Mouse (Mus musculus) megakaryocyte progenitor cell, adult 5-6 weeks (primary cell): Measurements from ENCODE around the gene Cdkn2aip. TPM values are rescaled to one million over a fixed set of nuclear protein-coding genes. Genes with fewer than 3 reads are reported as not detected.

Experiments used
- ATAC-seq: replicated peaks from 2 replicates; pipeline ENCODE4 v1.8.0; 2016; ENCODE audit warnings: mild to moderate bottlenecking, moderate TSS enrichment, inconsistent platforms; ENCODE audit not compliant: poor library complexity
- total RNA-seq, 2 experiments: library from RNA; stranded (forward) in 1 of 2; stranded (reverse) in 1 of 2; fragments of 157-497, 149-512 nt in 1 of 2; fragments of 200-1000 nt in 1 of 2; gene quantifications; 2 replicates each; pipeline versions ENCODE4 v1.2.3 to v1.2.4; 2015 to 2017

Gene Cdkn2aip
- total RNA-seq (2015): 15.6 and 17.2 TPM in 2 replicates
- total RNA-seq (2017): 21.2 and 25.0 TPM in 2 replicates

DNA sequence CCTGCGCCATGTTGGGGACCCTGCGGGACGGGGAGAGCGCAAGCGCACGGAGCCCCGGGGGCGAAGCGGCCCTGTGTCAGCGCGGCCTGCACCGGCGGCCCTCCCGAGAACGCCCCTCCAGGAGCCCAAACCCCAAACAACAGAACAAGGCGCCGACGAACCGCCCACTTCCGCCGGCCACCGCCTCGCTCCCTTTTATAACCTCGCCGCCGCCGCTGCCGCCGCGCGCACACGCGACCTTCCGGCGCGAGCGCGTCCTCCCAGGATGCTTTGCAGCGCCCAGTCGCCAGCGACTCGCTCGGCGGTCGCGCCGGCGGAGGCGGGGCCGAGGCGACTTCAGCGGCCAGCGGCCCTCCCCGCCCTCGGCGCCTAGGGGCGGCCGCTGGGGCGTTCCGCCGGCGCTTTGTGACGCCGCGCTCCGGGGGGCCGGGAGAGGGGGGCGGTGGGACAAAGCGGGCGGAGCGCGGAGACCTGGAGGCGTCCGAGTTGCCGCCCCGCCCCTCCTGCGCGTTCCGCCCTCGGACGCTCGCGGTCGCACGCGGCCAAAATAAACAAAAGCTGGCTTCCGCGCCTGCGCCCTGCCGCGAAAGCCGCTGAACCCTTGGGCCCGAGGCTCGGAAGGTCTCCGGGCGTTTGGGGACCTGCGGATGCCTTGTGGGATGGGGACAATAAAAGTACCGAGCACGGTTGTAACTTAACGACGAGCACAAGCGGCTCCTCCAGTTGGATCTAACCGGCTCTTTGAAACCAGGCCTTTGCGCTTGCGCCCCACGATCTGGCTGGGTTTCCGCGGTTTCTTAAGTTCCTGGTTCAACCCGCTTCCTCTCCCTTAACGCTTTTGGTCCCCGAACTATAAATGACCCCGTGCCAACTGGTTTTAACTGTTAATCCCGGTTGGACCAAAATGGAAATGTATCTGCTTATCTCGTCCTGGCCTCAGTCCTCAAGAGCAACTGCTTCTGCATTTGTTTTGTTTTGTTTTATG, at the start of gene Cdkn2aip:
Gene Cdkn2aip, minus strand, starts transcription at position 172 of the 985 bp plus-strand sequence.
- ATAC-seq: peak; percentile 76

DNA sequence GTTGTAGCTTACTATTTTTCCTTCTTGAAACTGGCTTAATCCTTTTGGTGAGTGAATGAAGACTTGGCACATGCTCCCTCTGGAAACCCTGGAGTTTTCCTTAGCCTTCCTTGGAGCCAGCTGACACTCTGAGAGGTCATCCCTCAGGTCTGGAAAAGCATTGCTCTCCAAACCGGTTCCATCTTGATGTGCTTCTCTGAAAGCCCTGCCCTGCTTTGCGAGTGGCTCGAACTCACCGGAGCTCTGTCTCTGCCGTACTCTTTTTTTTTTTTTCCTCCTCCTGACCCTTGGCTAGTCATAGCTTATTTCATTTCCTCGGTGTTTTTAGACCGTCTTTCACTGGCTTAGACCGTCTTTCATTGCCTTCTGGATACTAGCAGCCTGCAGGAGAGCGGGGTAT, 49.5 kb upstream of the Cdkn2aip start:
- ATAC-seq: no peak

DNA sequence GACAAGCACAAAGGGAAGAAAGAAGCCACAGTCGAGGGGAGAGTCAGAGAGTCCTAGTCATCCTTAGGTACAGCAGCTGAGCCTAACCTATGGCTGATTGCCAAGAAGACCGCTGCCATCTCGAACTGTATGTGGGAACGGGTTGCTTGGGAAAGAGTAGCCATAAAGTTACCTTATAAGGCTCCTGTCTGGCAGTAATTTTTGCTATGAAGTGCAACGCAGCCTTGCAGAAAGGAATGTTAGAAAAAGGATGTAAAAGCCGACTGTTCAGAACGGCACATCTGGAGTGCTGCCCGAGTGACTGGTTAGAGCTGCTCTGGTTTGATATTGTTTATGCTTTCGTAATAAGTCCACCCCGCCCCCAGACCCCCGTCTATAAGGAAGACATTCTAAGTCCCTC, 47.0 kb upstream of the Cdkn2aip start:
- no peak for ATAC-seq

DNA sequence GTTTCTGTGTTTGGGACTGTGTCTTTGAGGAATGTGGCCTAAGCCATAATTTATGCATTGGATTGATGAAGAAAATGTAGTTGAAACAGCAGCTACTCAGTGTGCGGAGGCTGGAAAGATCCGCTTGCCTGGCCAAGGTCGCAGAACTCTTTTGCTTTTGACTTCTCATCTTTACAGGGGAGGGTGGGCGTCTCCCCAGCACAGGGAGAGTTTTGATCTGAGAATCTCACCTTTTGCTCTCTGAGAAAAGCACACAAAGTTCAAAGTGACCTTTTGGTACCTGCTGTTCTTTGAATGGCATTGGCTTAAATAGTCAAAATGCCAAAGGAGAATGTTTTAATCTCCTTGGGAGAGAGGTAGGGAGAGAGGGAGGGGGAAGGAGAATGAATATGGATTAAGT, 46.5 kb upstream of the Cdkn2aip start:
- ATAC-seq: no peak

DNA sequence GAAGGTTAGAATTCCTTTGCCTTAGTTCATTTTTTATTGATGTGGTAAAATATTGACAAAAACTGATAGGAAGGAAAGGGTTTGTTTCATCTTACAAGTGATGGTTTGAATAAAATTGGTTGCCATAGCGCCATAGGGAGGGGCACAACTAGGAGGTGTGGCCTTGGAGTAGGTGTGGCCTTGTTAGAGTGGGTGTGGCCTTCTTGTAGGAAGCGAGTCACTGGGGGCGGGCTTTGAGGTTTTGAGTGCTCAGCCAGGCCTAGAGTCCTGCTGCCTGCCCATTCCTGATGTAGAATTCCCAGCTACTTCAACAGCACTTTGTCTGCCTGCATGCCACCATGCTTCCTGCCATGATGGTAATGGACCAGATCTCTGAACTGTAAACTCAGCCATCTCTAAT, 39.4 kb upstream of the Cdkn2aip start:
- no peak for ATAC-seq

DNA sequence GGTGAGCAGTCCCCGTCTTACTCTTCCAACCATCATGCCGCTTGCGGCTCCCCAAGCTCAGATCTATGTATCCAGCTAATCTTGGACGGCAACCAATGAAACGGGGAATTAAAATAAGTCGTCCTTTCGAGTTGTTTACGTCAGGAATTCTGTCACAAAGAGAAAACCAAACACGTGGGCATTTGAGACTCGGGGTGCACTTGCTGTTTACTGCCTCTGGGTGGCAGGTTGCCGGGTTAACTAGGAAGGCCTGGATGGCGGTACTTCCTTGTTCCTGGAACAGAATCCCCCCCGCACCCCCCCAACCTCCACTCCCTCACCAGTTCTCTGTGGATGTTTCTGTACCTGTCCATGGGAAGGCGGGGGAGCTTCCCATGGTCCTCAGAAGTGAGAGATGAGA, 36.4 kb upstream of the Cdkn2aip start:
- peak; percentile 63 for ATAC-seq

DNA sequence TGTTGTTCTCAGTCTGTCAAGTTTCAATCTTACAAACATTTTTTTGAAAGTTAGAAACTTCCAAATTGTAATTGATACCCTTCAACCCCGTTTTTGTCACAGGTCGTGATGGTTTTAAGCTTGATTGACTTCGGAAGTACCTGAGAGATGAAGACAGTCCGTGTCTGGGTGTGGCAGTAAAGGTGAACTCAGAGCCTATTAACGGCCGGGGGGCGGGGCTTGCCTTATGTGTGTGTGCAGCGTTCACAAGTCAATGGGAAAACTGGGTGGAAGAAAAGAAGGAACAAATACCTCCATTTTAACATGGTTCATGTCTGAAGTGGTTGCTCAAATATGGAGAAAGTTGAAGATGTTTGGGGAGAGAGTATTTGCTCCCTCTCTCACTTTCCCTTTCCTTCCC, 35.8 kb upstream of the Cdkn2aip start:
- no peak for ATAC-seq

DNA sequence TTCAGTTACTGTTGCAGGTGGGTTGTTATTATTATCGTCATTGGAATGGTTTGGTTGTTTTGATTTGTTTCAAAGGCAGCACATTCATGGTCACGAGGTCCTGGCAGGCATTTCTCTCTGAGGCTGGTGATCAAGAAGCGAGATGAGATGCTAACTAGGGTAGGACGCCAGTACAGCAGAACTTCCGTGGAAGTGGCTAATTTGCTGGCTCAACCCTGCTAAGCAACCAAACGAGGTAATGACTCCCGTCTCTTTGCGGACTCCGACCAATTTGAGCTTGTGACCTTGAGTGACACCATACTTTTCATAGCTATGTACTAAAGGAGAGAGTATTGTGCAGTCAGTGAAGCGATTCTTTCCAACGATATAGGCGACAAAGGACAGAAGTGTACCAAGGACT, 32.6 kb upstream of the Cdkn2aip start:
- no peak for ATAC-seq

DNA sequence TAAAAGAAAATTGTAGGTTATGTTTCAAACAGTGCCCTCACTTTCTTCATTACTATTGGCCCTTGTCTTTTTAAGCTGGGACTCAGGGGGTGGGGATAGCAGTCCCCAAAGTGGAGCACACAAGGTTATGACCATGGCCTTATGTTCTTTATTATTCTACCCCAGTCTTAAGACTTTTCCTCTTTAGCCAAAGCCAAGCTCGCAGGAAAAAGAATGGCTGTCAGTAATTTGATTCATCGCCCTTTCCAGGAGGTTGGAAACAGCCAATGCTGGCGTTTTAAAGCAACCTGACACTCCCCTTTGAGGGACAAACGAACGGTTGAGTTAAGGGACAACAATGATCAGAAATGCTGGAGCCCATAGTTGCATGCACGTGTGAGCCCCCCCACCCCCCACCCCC, 32.1 kb upstream of the Cdkn2aip start:
- ATAC-seq: no peak

DNA sequence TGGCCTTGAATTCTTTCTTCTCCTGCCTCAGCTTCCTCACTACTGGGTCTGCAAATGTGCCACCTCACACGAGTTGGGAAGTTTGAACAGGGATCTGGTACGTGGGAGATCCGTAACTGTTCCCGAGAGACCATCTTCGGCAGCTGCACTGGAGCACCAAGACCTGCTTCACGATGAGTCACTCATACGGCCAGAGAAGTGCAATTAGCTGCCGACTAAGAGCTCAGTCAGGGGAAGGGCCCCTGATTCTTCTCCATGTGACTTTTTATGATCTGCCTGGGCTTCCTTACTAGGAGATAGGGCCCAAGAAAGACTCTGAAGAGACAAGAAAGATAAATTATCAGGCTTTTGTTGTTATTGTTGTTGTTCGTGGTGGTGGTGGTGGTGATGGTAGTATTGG, 31.1 kb upstream of the Cdkn2aip start:
- no peak for ATAC-seq

DNA sequence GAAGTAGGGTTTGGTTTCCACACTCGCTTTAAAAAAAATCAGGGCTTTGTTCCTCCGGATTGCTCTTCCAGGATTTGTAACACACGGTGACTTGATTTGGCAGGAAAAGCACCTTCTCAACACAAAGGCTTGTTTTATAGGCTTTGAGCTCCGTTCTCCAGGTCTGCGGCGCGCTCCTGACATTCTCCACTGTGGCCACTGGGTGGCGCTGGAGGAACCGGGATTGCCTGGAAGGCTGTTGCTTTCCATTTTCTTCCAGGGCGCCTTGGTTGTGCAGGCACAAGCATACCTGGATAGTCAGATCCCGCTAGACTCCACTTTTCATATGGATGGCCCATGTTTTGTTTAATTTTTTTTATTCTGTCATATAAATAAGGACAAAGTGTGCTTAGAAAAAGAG, 29.7 kb upstream of the Cdkn2aip start:
- ATAC-seq: peak; percentile 95

DNA sequence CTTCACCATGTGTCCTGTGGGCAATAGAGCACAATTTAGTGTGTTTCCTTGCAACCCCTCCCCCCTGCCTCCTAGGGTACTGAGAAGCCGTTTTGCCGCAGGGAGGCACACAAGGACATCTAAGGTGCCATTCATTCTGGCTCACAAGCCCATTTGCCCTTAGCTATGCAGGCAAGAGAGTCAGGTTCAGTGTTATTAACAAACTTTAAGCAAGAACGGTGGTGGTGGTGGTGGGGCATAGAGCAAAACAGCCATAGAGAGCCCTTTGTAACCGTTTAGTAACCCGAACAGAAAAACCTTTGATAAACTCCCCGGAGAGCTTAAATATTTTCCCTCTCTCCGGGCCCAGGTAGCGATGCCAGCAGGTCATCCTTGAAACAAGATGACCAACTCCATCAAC, 29.3 kb upstream of the Cdkn2aip start:
- ATAC-seq: no peak

DNA sequence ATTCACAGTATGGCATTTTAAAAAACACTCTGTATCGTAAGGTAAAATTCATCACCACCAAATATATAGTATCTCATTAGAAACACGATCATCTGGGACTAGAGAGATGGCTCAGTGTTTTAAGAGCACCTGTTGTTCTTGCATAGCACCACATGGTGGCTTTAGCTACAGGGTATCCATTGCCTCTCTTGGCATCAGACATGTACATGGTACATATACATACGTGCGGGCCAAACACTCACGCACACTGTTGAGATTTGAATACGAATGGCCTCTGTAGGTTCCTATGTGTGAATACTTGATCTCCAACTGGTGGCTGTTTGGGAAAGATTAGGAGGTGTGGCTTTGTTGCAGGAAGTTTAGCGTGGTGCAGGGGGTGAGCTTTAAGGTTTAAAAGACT, 28.6 kb upstream of the Cdkn2aip start:
- ATAC-seq: no peak

DNA sequence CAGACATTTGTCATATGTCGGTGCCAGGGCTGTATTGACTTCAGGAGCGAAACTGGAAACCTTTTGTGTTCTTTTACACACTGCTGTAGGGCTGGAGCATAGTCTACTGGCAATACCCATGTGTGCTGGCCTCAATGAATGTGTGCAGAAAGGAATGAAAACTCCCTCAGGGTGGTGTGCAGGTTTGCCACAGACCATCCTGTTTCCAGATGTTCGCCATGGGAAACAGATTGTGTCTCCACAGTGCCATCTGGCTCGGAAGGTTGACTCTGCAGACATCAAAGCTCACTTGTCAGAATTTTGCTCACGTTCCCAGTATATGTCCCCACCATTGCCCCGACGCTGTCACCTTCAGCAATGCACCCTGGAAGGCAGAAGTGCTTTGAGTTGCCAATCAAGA, 23.4 kb upstream of the Cdkn2aip start:
- ATAC-seq: no peak

DNA sequence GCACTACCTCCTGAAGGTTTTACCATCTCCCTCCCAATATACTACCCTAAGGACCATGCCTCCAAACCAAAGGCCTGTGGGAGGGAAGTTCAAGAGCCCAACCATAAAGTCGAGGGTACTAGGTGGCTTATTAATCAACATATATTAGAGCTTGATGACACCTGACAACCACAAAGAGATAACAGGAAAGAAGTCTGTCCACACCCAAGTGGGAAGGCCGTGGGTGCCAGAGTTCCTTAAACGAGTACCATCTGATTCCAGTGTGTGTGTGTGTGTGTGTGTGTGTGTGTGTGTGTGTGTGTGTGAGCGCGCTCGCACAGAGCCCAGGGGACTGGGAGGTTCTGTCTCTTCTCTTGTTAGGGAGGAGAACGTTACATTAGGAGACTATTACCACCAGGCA, 15.6 kb upstream of the Cdkn2aip start:
- ATAC-seq: no peak

DNA sequence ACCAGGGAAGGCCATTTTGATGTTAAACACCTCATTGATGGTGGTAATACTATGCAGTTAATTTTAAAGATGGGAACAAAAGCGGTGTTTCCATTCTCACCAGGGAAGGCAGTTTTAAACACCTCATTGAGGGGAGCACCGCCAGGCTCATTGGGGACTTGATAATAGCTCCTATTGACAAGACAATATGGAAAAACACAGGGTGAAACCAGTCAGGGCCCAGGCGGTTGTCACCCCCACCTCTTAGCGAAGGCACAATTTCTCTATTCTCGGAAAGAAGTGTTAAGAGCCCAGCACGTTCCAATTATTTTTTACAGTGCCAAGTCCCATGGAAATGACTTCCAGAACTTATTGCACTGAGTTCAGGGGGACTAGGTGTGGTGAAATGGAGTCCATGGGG, 13.2 kb upstream of the Cdkn2aip start:
- no peak for ATAC-seq

DNA sequence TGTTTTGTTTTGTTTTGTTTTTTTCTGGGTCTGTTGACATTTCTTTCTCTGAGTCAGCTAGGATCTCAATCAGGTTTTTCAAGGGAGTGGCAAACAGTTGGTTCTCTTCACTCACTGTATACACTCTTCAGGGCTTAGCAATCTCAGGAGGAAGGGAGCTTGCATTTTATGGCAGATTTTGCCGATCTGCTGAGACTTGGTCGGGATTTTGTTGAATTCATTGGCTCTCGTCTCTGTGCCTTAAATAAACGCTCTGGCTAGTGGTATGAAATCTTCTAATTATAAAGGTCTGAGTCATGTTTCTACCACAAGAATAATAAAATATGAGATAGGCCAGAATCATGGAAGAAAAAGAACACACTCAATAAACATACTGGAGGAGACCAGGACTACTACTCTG, 7.9 kb upstream of the Cdkn2aip start:
- ATAC-seq: no peak

DNA sequence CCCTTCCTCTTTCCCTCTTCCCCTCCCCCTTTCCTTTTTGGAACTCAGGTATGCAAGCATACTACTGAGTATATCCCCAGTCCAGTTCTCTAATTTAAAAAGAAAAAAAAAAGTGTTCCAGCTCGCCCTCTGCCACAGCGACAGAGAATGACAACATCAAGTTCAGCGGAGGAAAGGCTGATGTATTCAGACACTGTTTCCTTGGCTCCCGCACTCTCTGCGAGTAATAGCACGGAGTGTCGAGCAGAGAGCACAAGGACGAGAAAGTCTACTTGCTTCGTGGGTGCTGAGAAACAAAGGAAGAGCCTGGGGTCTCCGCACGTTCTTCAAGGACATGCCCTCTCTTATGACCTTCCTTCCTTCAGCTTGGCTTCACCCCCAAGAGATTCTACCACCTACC, 4.9 kb upstream of the Cdkn2aip start:
- ATAC-seq: no peak

DNA sequence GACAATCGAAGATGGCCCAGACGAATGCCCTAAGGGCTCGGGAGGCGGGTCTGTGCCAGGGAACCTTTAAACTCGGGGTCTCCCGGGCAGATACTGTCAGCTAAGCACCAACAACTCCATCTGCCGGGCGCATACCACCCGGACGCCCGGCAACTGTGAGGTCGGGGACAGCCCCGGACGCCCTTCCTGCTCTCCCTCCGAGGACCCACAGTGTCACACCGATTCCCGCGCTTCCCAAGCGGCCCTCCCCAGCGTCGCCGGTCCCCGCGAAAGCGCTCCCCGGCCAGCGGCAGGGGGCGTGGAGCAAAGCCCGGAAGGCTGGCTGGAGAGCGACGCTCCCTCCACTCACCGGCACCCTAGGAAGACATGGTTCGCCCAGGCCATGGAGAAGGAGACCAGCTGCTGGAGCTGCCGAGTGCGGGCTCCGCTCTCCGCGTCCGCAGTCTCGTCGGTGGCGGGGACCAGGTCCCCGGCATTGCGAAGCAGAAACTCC, 515 bp downstream of the Cdkn2aip start:
- ATAC-seq: peak; percentile 35

DNA sequence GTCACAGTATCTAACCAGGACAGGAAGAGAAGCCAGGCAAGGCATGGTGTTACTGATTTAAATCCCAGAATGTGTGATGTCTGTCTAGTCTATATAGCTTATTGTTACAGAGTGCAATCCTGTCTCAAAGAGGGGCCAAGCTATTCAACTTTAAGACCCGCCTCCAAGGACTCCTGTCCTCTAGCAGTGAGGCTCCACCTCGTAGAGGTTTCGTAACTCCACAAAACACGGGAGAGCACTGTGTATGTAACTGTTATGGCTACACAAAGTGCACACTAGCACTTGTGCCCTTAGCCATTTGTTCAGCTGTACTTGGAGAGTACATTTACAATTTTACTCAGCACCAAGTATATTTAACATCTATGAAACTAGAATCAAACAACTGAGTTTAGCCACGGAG, 5.6 kb downstream of the Cdkn2aip start:
- no peak for ATAC-seq

DNA sequence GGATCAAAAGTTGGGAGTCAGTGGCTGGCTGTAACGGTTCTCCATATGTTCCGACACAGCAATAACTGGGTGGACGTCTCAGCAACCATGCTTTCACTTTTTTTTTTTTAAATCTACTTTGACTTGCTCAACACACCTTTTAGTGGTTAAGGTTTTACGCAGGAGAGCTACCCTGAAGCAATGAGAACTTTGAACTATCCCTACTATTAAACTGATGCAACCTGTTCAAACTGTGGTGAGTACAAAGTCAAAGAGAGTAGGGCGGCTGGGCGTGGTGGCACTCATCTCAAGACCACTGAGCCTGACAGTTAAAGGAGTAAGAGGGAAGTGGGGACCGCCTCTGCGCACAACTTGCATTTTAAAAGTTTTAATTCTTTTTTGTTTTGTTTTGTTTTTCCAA, 7.0 kb downstream of the Cdkn2aip start:
- no peak for ATAC-seq

DNA sequence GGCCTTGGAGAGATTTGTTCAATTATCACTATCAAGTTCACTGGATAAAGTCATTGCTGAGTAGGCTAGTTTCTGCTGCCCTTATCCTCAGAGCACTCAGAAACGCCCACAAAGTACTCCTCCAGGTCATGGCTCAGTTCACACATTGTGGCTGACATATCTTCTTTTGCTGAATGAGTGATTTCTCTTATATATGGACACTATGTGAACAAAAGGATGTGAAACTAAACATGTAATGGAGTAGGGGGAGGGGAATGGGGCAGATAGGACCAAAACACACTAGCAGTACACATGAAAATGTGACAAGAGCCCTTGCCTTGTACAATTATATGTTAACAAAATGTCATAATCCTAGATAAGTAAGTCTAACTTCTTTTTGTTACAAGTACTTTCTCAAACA, 11.4 kb downstream of the Cdkn2aip start:
- no peak for ATAC-seq

DNA sequence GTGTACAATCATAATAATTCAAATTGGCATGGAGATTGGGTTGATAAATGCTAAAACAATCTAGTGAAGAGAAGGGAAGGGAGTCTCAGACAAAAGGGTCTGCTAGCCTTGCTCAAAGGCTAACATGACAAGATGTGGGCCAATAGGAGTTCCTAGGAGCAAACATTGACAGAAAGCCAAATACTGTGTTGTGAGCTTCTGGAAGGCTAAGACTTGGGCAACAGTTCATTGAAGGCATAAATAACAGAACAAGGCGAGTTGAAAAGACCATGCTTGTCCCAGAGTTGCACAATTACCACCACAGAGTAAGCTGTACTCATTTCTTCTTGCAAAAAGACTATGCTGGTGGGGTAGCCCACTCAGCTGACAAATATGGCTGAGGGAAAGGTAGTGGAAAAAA, 16.0 kb downstream of the Cdkn2aip start:
- no peak for ATAC-seq
